In the genomic region with DNA sequence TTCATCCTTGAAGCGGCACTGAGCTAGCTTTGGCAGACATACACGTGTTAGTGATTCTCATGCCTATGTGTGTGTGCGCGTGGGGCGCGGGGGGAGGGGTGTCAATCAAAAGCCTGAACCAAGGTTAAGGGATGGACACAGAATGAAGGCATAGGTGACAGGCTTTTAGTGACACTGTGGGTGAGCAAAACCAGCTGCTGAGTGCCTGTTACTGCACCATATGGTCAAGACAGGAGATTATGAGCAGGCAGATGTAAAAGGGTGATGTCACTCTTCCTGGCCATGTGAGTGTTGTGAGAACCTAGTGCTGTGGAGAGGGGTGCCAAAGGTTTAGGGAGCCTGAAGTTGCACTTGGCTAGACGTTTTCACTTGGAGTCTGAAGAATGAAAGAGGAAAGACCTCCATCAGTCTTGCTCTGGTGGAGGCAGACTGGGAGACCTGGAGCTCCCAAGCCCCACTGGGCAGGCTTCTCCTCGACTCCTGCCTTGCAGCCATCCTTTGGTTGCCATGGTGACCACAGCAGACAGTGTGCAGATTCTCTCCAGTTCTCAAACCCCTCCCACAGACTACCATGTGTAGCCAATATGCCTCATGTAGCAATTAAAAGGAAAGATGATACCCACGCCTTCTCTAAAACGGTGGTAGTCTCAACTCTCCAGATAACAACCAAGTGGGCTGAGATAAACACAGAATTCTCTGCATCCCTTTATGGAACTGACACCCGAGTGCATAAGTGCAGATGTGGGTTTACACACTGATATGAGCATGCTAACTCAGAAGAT, we compare ENCODE assay signal across 8 mouse cellular contexts. TPM values are rescaled to one million over a fixed set of nuclear protein-coding genes. Genes with fewer than 3 reads are reported as not detected.
DNase-seq lines count a peak whose midpoint lies in the region; ATAC-seq lines count a peak whose summit lies in the region.

No protein-coding gene starts in this region.

- H3K4me2 ChIP-seq in embryonic facial prominence, embryonic 15.5 days (replicated peaks): no peak overlapping the region
- peak overlapping the region; percentile 0; the same call in 1 of the 2 replicates for H3K4me2 ChIP-seq in hindbrain, embryonic 12.5 days (replicated peaks)
- peak overlapping the region; percentile 9; the same call in 1 of the 2 replicates for H3K4me2 ChIP-seq in neural tube, embryonic 13.5 days

- H3K9ac ChIP-seq in embryonic facial prominence, embryonic 15.5 days: no peak overlapping the region
- no peak overlapping the region for H3K9ac ChIP-seq in hindbrain, embryonic 12.5 days
- H3K9ac ChIP-seq in neural tube, embryonic 13.5 days: no peak overlapping the region

- peak; percentile 78 for ATAC-seq in embryonic facial prominence, embryonic 15.5 days (ENCODE audit: insufficient number of reproducible peaks, low FRiP score, low TSS enrichment, low read depth)
- peak; percentile 96 for ATAC-seq in hindbrain, embryonic 12.5 days (ENCODE audit: low FRiP score)
- peak; percentile 95 for ATAC-seq in neural tube, embryonic 13.5 days (ENCODE audit: low read depth)

- 0 out of 2 replicates have a peak overlapping the region, but pooled peaks have one; percentile 34 for H3K27ac ChIP-seq in embryonic facial prominence, embryonic 15.5 days (replicated peaks)
- H3K27ac ChIP-seq in hindbrain, embryonic 12.5 days: peak overlapping the region; percentile 73
- peak overlapping the region; percentile 38; the same call in 1 of the 2 replicates for H3K27ac ChIP-seq in limb, embryonic 10.5 days
- peak overlapping the region; percentile 81 for H3K27ac ChIP-seq in neural tube, embryonic 13.5 days (replicated peaks)

- no peak overlapping the region for H3K4me3 ChIP-seq in embryonic facial prominence, embryonic 15.5 days (replicated peaks)
- no peak overlapping the region for H3K4me3 ChIP-seq in hindbrain, embryonic 12.5 days
- no peak overlapping the region for H3K4me3 ChIP-seq in limb, embryonic 10.5 days
- H3K4me3 ChIP-seq in neural tube, embryonic 13.5 days: no peak overlapping the region

- no peaks in the 10 kb centered on the region for H3K27me3 ChIP-seq in embryonic facial prominence, embryonic 15.5 days
- no peaks in the 10 kb centered on the region; the same call in 1 of the 2 replicates for H3K27me3 ChIP-seq in hindbrain, embryonic 12.5 days
- H3K27me3 ChIP-seq in limb, embryonic 10.5 days (ENCODE audit: low read depth, poor library complexity, severe bottlenecking): no peaks in the 10 kb centered on the region
- H3K27me3 ChIP-seq in neural tube, embryonic 13.5 days: no peaks in the 10 kb centered on the region

- no peaks in the 10 kb centered on the region for H3K36me3 ChIP-seq in embryonic facial prominence, embryonic 15.5 days
- H3K36me3 ChIP-seq in hindbrain, embryonic 12.5 days: no peaks in the 10 kb centered on the region
- no peaks in the 10 kb centered on the region for H3K36me3 ChIP-seq in limb, embryonic 10.5 days
- no peaks in the 10 kb centered on the region for H3K36me3 ChIP-seq in neural tube, embryonic 13.5 days

- peaks cover 10% of the 10 kb centered on the region; the same call in 1 of the 2 replicates for H3K4me1 ChIP-seq in embryonic facial prominence, embryonic 15.5 days
- H3K4me1 ChIP-seq in hindbrain, embryonic 12.5 days: peaks cover 14% of the 10 kb centered on the region
- H3K4me1 ChIP-seq in limb, embryonic 10.5 days: peaks cover 11% of the 10 kb centered on the region
- H3K4me1 ChIP-seq in neural tube, embryonic 13.5 days (replicated peaks): peaks cover 26% of the 10 kb centered on the region

- no peaks in the 10 kb centered on the region for H3K9me3 ChIP-seq in embryonic facial prominence, embryonic 15.5 days (replicated peaks)
- H3K9me3 ChIP-seq in hindbrain, embryonic 12.5 days (replicated peaks): no peaks in the 10 kb centered on the region
- H3K9me3 ChIP-seq in limb, embryonic 10.5 days (replicated peaks): no peaks in the 10 kb centered on the region
- H3K9me3 ChIP-seq in neural tube, embryonic 13.5 days: no peaks in the 10 kb centered on the region

- 29% methylated on average over 11 of the region's 11 CpGs for WGBS in embryonic facial prominence, embryonic 15.5 days
- 56% methylated on average over 11 of the region's 11 CpGs for WGBS in hindbrain, embryonic 12.5 days
- WGBS in limb, embryonic 10.5 days: 55% methylated on average over 11 of the region's 11 CpGs
- 46% methylated on average over 11 of the region's 11 CpGs for WGBS in neural tube, embryonic 13.5 days

- peak; percentile 12 to 36 for DNase-seq in kidney, postnatal 4 days
- no peak for DNase-seq in kidney, adult 8-10 months
- DNase-seq in limb, embryonic 10.5 days (ENCODE audit: low spot score): peak; percentile 47
- DNase-seq in adrenal gland, adult 18-20 months (ENCODE audit: low spot score in 2 of 2): no peak
- no peak for DNase-seq in cerebellum, adult 9-11 months

RNA-seq across cellular contexts. Expression of gene Ripor2, which starts 5.5 kb away (rescaled TPM):
- polyA plus RNA-seq in embryonic facial prominence, embryonic 15.5 days (2015; fragmentation: Nextera tagmentation; extraction: Ambion mirVana): 6.3 and 6.4 TPM in 2 replicates
- 16.3 and 22.3 TPM in 2 replicates for polyA plus RNA-seq in hindbrain, embryonic 12.5 days (2016; fragmentation: Nextera tagmentation; extraction: Ambion mirVana)
- polyA plus RNA-seq in limb, embryonic 10.5 days (2016; fragmentation: Nextera tagmentation; extraction: Ambion mirVana): 0.36 and 0.90 TPM in 2 replicates
- 20.7 and 21.7 TPM in 2 replicates for polyA plus RNA-seq in neural tube, embryonic 13.5 days (2015; fragmentation: Nextera tagmentation; extraction: Ambion mirVana)
- total RNA-seq in adrenal gland, adult 18-20 months (2021): 1 to 10 TPM; 3.7 to 3.8 TPM

Comparison
In these comparisons a context has a peak if more than half of its experiments do, and no peak if none do; other contexts are left out.
1. DNase-seq: peak in kidney, postnatal 4 days (2 of 2) and limb, embryonic 10.5 days (single experiment); none in kidney, adult 8-10 months (0 of 2), adrenal gland, adult 18-20 months (0 of 2) and cerebellum, adult 9-11 months (single experiment).
2. Peak in every context shown above with its lines, with median percentiles within 50 percentile points of each other: ATAC-seq and H3K27ac ChIP-seq.